Mouse (Mus musculus) forelimb bud, embryonic 11.5 days (tissue): ENCODE data around the gene Rsu1.

Experiments used
- DNase-seq: peaks from one replicate; pipeline ENCODE4 v3.0.0-alpha.2; 2012; ENCODE audit warnings: low read depth, low spot score

Rsu1 gene

GRCm38 (mm10) chr2:13271165-13271957, at the start of gene Rsu1:
TSS of gene Rsu1 (minus strand) at chr2:13271415.
- DNase-seq, result peak; percentile 99

- no peak for DNase-seq
Measured at GRCm38 (mm10) chr2:13303376-13303775, 32.2 kb upstream of the Rsu1 start.

- peak; percentile 27 for DNase-seq
Measured at GRCm38 (mm10) chr2:13299031-13299430, 27.8 kb upstream of the Rsu1 start.

- no peak for DNase-seq
Measured at GRCm38 (mm10) chr2:13297733-13298132, 26.5 kb upstream of the Rsu1 start.

GRCm38 (mm10) chr2:13290661-13291060, 19.4 kb upstream of the Rsu1 start:
- DNase-seq, result peak; percentile 64

GRCm38 (mm10) chr2:13290070-13290469, 18.9 kb upstream of the Rsu1 start:
- DNase-seq, result no peak

- peak; percentile 40 for DNase-seq
Measured at GRCm38 (mm10) chr2:13278114-13278862, 7.1 kb upstream of the Rsu1 start.

- DNase-seq, result peak; percentile 28
Measured at GRCm38 (mm10) chr2:13275874-13276273, 4.7 kb upstream of the Rsu1 start.

- peak; percentile 3 for DNase-seq
Measured at GRCm38 (mm10) chr2:13270736-13271135, 479 bp downstream of the Rsu1 start.

GRCm38 (mm10) chr2:13268681-13269293, 2.4 kb downstream of the Rsu1 start:
- no peak for DNase-seq

GRCm38 (mm10) chr2:13264875-13265274, 6.3 kb downstream of the Rsu1 start:
- peak; percentile 57 for DNase-seq

- DNase-seq, result no peak
Measured at GRCm38 (mm10) chr2:13263150-13263549, 8.1 kb downstream of the Rsu1 start.

- no peak for DNase-seq
Measured at GRCm38 (mm10) chr2:13258606-13259005, 12.6 kb downstream of the Rsu1 start.

- DNase-seq, result no peak
Measured at GRCm38 (mm10) chr2:13240711-13241110, 30.5 kb downstream of the Rsu1 start.

- peak; percentile 78 for DNase-seq
Measured at GRCm38 (mm10) chr2:13237140-13237901, 33.9 kb downstream of the Rsu1 start.

GRCm38 (mm10) chr2:13235696-13236095, 35.5 kb downstream of the Rsu1 start:
- no peak for DNase-seq

- no peak for DNase-seq
Measured at GRCm38 (mm10) chr2:13234796-13235195, 36.4 kb downstream of the Rsu1 start.

- no peak for DNase-seq
Measured at GRCm38 (mm10) chr2:13233902-13234301, 37.3 kb downstream of the Rsu1 start.

- DNase-seq, result peak; percentile 40
Measured at GRCm38 (mm10) chr2:13233254-13233835, 37.9 kb downstream of the Rsu1 start.

- peak; percentile 27 for DNase-seq
Measured at GRCm38 (mm10) chr2:13232305-13232704, 38.9 kb downstream of the Rsu1 start.

- no peak for DNase-seq
Measured at GRCm38 (mm10) chr2:13229686-13230085, 41.5 kb downstream of the Rsu1 start.
